Mouse (Mus musculus): ENCODE data around the gene Hnrnpu. TPM values are rescaled to one million over a fixed set of nuclear protein-coding genes. Genes with fewer than 3 reads are reported as not detected.

Hnrnpu gene
- 10 to 100 TPM; 13.6 to 71.5 TPM for polyA plus RNA-seq (2012; fragmentation: generic; extraction: Trizol)

GRCm38 (mm10) chr1:178337551-178338317, at the start of gene Hnrnpu:
Gene Hnrnpu (minus strand): TSS chr1:178337797.

GRCm38 (mm10) chr1:178318389-178319184, 19.0 kb downstream of the Hnrnpu start, which contains the start of gene Cox20:
Gene Cox20 (plus strand): TSS chr1:178319130.

Other genes starting within 250 kb of the Hnrnpu start
- 1 to 10 TPM; 1.7 to 4.8 TPM for gene Desi2, start 150.4 kb downstream of the Hnrnpu start, polyA plus RNA-seq (2012; fragmentation: generic; extraction: Trizol)
- gene Cox20, start 18.7 kb downstream of the Hnrnpu start, polyA plus RNA-seq (2012; fragmentation: generic; extraction: Trizol) = 10 to 100 TPM; 26.5 to 54.2 TPM
- gene Efcab2, start 68.3 kb upstream of the Hnrnpu start, polyA plus RNA-seq (2012; fragmentation: generic; extraction: Trizol) = under 1 TPM; 0.06 to 0.27 TPM
- under 1 TPM; 0.36 to 0.64 TPM for gene Kif26b, start 191.3 kb upstream of the Hnrnpu start, polyA plus RNA-seq (2012; fragmentation: generic; extraction: Trizol)

All from C3H10T1/2 (cell line).